In genomic region chr10:81196470-81197065, GRCm38 (mm10) we compare ENCODE assay signal across 29 mouse cellular contexts. TPM values are rescaled to one million over a fixed set of nuclear protein-coding genes. Genes with fewer than 3 reads are reported as not detected.
DNase-seq lines count a peak whose midpoint lies in the region; ATAC-seq and TF ChIP-seq lines count a peak whose summit lies in the region.
"Had no signal": no experiment of that assay in that cellular context is flagged by ENCODE, and none has a peak within 500 bp of the region (broad histone marks: within the 10 kb centered on the region; RNA-seq: fewer than 3 reads in every experiment).

No protein-coding gene starts in this region.

- H3K4me1 ChIP-seq in heart, adult 2 months (ENCODE audit: control insufficient read depth, insufficient read depth, low read length) = peaks cover 5% of the 10 kb centered on the region
- peaks cover 60% of the 10 kb centered on the region for H3K4me1 ChIP-seq in heart, embryonic 12.5 days (replicated peaks)
- peaks cover 36% of the 10 kb centered on the region for H3K4me1 ChIP-seq in liver, embryonic 12.5 days
- peaks cover 30% of the 10 kb centered on the region for H3K4me1 ChIP-seq in hindbrain, embryonic 10.5 days (replicated peaks)

- H3K9me3 ChIP-seq in heart, embryonic 12.5 days (replicated peaks) = no peaks in the 10 kb centered on the region
- no peaks in the 10 kb centered on the region for H3K9me3 ChIP-seq in liver, embryonic 12.5 days (replicated peaks)
- no peaks in the 10 kb centered on the region for H3K9me3 ChIP-seq in hindbrain, embryonic 10.5 days
- H3K9me3 ChIP-seq: embryonic facial prominence, embryonic 12.5 days; hindbrain, embryonic 15.5 days; intestine, embryonic 15.5 days; liver, embryonic 13.5 days had no signal

- no peak for TF ChIP-seq EP300 in heart, adult 2 months (IDR thresholded peaks at IDR 0.05; ENCODE audit: insufficient read depth, low read depth, low read length)

- no peaks in the 10 kb centered on the region for H3K36me3 ChIP-seq in heart, adult 2 months (ENCODE audit: control insufficient read depth, insufficient read depth, low read length)
- H3K36me3 ChIP-seq in heart, embryonic 12.5 days = no peaks in the 10 kb centered on the region
- no peaks in the 10 kb centered on the region for H3K36me3 ChIP-seq in liver, embryonic 12.5 days
- peaks cover under 1% of the 10 kb centered on the region for H3K36me3 ChIP-seq in hindbrain, embryonic 10.5 days
- H3K36me3 ChIP-seq: embryonic facial prominence, embryonic 12.5 days; hindbrain, embryonic 15.5 days; intestine, embryonic 15.5 days; liver, embryonic 13.5 days had no signal

- H3K27me3 ChIP-seq in heart, adult 2 months (ENCODE audit: control insufficient read depth, insufficient read depth, low read length) = no peaks in the 10 kb centered on the region; the same call in 1 of the 2 replicates
- H3K27me3 ChIP-seq in heart, embryonic 12.5 days (replicated peaks) = peaks cover 18% of the 10 kb centered on the region; the same call in 1 of the 2 replicates
- peaks cover 79% of the 10 kb centered on the region for H3K27me3 ChIP-seq in liver, embryonic 12.5 days (replicated peaks)
- H3K27me3 ChIP-seq in hindbrain, embryonic 10.5 days (ENCODE audit: insufficient read depth, poor library complexity, severe bottlenecking) = peaks cover 63% of the 10 kb centered on the region

- H3K4me2 ChIP-seq in heart, embryonic 12.5 days = peak overlapping the region; percentile 70
- no peak overlapping the region for H3K4me2 ChIP-seq in liver, embryonic 12.5 days
- H3K4me2 ChIP-seq: embryonic facial prominence, embryonic 12.5 days; hindbrain, embryonic 15.5 days; liver, embryonic 13.5 days had no signal

- H3K9ac ChIP-seq in heart, adult 2 months (ENCODE audit: low read depth, low read length) = peak overlapping the region; percentile 82
- H3K9ac ChIP-seq in heart, embryonic 12.5 days = peak overlapping the region; percentile 90
- no peak overlapping the region for H3K9ac ChIP-seq in liver, embryonic 12.5 days
- H3K9ac ChIP-seq: embryonic facial prominence, embryonic 12.5 days; hindbrain, embryonic 15.5 days; liver, embryonic 13.5 days had no signal

- WGBS in heart, adult 2 months = 36% methylated on average over 11 of the region's 11 CpGs
- WGBS in heart, embryonic 12.5 days = 51% methylated on average over 11 of the region's 11 CpGs
- WGBS in liver, embryonic 12.5 days (ENCODE audit: insufficient replicate concordance) = 58% methylated on average over 11 of the region's 11 CpGs
- 67% methylated on average over 11 of the region's 11 CpGs for WGBS in hindbrain, embryonic 10.5 days

- H3K79me2 ChIP-seq in heart, adult 2 months (replicated peaks; ENCODE audit: control insufficient read depth, insufficient read depth, low read length) = no peaks in the 10 kb centered on the region

- intact Hi-C loops in heart, adult 2 months (cut with DNase I) = no loop called here
- intact Hi-C loops in heart, postnatal 25 days (cut with DNase I) = no loop called here
- intact Hi-C loops in heart, postnatal 10 days (cut with DNase I) = loop anchor here (5.0 kb wide), 1 partner anchor 251 kb away; no protein-coding TSS in a partner anchor

- TF ChIP-seq POLR2A in heart, adult 2 months (IDR thresholded peaks at IDR 0.05; ENCODE audit: insufficient read depth, low read depth, low read length) = peak; percentile 58; the same call in 1 of the 2 replicates

- peak; percentile 48 to 56 for DNase-seq in heart, adult 2 months
- DNase-seq in heart, postnatal 25 days (ENCODE audit: low spot score) = no peak
- peak; percentile 68 to 71 for DNase-seq in heart, postnatal 10 days
- no peak for DNase-seq in retina, embryonic 14.5 days (ENCODE audit: low spot score)
- no peak for DNase-seq in hindbrain, embryonic 10.5 days (ENCODE audit: low spot score)
- DNase-seq: cerebellum, adult 18-20 months; kidney, postnatal 36 days; layer of hippocampus, adult 9-11 months; liver, embryonic 13.5 days; lung, embryonic 14.5 days; lung, postnatal 36 days; right cerebral cortex, postnatal 4 days; thymus, adult 18-20 months had no signal

- ATAC-seq in heart, embryonic 12.5 days (ENCODE audit: insufficient number of reproducible peaks, low FRiP score) = no peak
- ATAC-seq in liver, embryonic 12.5 days = no peak
- ATAC-seq: forebrain, embryonic 14.5 days; intestine, embryonic 15.5 days; midbrain, embryonic 16.5 days had no signal

- TF ChIP-seq CTCF in heart, adult 2 months (IDR thresholded peaks at IDR 0.05) = no peak

- H3K27ac ChIP-seq in heart, adult 2 months = peak overlapping the region; percentile 96
- H3K27ac ChIP-seq in heart, embryonic 12.5 days (ENCODE audit: poor library complexity, severe bottlenecking) = peak overlapping the region; percentile 99
- no peak overlapping the region for H3K27ac ChIP-seq in liver, embryonic 12.5 days
- no peak overlapping the region for H3K27ac ChIP-seq in hindbrain, embryonic 10.5 days
- H3K27ac ChIP-seq: embryonic facial prominence, embryonic 12.5 days; hindbrain, embryonic 15.5 days; left cerebral cortex, adult 2 months; liver, embryonic 13.5 days had no signal

- H3K4me3 ChIP-seq in heart, adult 2 months = peak overlapping the region; percentile 55
- peak overlapping the region; percentile 54 for H3K4me3 ChIP-seq in heart, embryonic 12.5 days
- H3K4me3 ChIP-seq in liver, embryonic 12.5 days = no peak overlapping the region
- no peak overlapping the region for H3K4me3 ChIP-seq in hindbrain, embryonic 10.5 days
- H3K4me3 ChIP-seq: embryonic facial prominence, embryonic 12.5 days; erythroblast, embryonic 14.5 days; hindbrain, embryonic 15.5 days; intestine, embryonic 15.5 days; left cerebral cortex, adult 2 months; liver, embryonic 13.5 days had no signal

RNA-seq across cellular contexts. Expression of gene Nmrk2, which starts 5.3 kb away (rescaled TPM):
- total RNA-seq in heart, adult 2 months (2021) = 1 to 10 TPM; 8.7 to 8.8 TPM
- 4.7 and 6.3 TPM in 2 replicates for polyA plus RNA-seq in heart, adult 2 months (2012; rRNA removed)
- 10 to 100 TPM in 1 of 2 experiments, 1 to 10 TPM in 1; 6.9 to 13.4 TPM for total RNA-seq in heart, postnatal 25 days (2021)
- polyA plus RNA-seq in heart, embryonic 12.5 days (2016; fragmentation: Nextera tagmentation; extraction: Ambion mirVana) = 3.9 and 4.9 TPM in 2 replicates
- total RNA-seq in heart, postnatal 10 days (2021) = 10 to 100 TPM; 11.6 to 16.5 TPM
- polyA plus RNA-seq in liver, embryonic 12.5 days (2016; fragmentation: Nextera tagmentation; extraction: Ambion mirVana) = not detected in 2 replicates
- not detected in 2 replicates for polyA plus RNA-seq in hindbrain, embryonic 10.5 days (2016; fragmentation: Nextera tagmentation; extraction: Ambion mirVana)
- total RNA-seq: adrenal gland, adult 18-20 months; granulocyte monocyte progenitor cell, adult 5-6 weeks had no signal
- polyA plus RNA-seq: erythroblast, embryonic 14.5 days; forebrain, embryonic 14.5 days; hindbrain, embryonic 15.5 days; intestine, embryonic 15.5 days; kidney, embryonic 14.5 days; liver, embryonic 13.5 days; lung, embryonic 14.5 days; midbrain, embryonic 16.5 days; urinary bladder, adult 2 months had no signal

RNA-seq across cellular contexts. Expression of gene 4930442H23Rik, which starts 12.9 kb away (rescaled TPM):
- total RNA-seq in heart, adult 2 months (2021) = not detected
- not detected in 2 replicates for polyA plus RNA-seq in heart, adult 2 months (2012; rRNA removed)
- total RNA-seq in heart, postnatal 25 days (2021) = not detected
- 0.18 TPM in 1 of 2 replicates, not detected in the other for polyA plus RNA-seq in heart, embryonic 12.5 days (2016; fragmentation: Nextera tagmentation; extraction: Ambion mirVana)
- not detected for total RNA-seq in heart, postnatal 10 days (2021)
- not detected in 2 replicates for polyA plus RNA-seq in liver, embryonic 12.5 days (2016; fragmentation: Nextera tagmentation; extraction: Ambion mirVana)
- polyA plus RNA-seq in hindbrain, embryonic 10.5 days (2016; fragmentation: Nextera tagmentation; extraction: Ambion mirVana) = not detected in 2 replicates
- total RNA-seq: adrenal gland, adult 18-20 months; adrenal gland, postnatal 4 days; granulocyte monocyte progenitor cell, adult 5-6 weeks; left cerebral cortex, adult 2 months had no signal
- polyA plus RNA-seq: cortical plate, adult 2 months; embryonic facial prominence, embryonic 12.5 days; erythroblast, embryonic 14.5 days; forebrain, embryonic 14.5 days; kidney, embryonic 14.5 days; limb, embryonic 11.5 days; liver, embryonic 13.5 days; lung, embryonic 14.5 days; midbrain, embryonic 16.5 days; urinary bladder, adult 2 months had no signal

RNA-seq across cellular contexts. Expression of gene Dapk3, which starts 13.8 kb away (rescaled TPM):
- 10 to 100 TPM; 27.8 to 29.0 TPM for total RNA-seq in heart, adult 2 months (2021)
- polyA plus RNA-seq in heart, adult 2 months (2012; rRNA removed) = 30.6 and 35.5 TPM in 2 replicates
- total RNA-seq in heart, postnatal 25 days (2021) = 10 to 100 TPM; 26.4 to 28.7 TPM
- 62.8 and 69.0 TPM in 2 replicates for polyA plus RNA-seq in heart, embryonic 12.5 days (2016; fragmentation: Nextera tagmentation; extraction: Ambion mirVana)
- total RNA-seq in heart, postnatal 10 days (2021) = 10 to 100 TPM; 33.3 to 39.1 TPM
- polyA plus RNA-seq in liver, embryonic 12.5 days (2016; fragmentation: Nextera tagmentation; extraction: Ambion mirVana) = 41.7 TPM in 2 replicates
- polyA plus RNA-seq in hindbrain, embryonic 10.5 days (2016; fragmentation: Nextera tagmentation; extraction: Ambion mirVana) = 58.3 and 75.6 TPM in 2 replicates

RNA-seq across cellular contexts. Expression of gene Eef2, which starts 20.1 kb away (rescaled TPM):
- total RNA-seq in heart, adult 2 months (2021) = 1,000 to 10,000 TPM; 1,027 to 1,244 TPM
- polyA plus RNA-seq in heart, adult 2 months (2012; rRNA removed) = 887 and 1,187 TPM in 2 replicates
- total RNA-seq in heart, postnatal 25 days (2021) = 1,000 to 10,000 TPM in 1 of 2 experiments, 100 to 1,000 TPM in 1; 925 to 1,035 TPM
- 408 and 433 TPM in 2 replicates for polyA plus RNA-seq in heart, embryonic 12.5 days (2016; fragmentation: Nextera tagmentation; extraction: Ambion mirVana)
- 1,000 to 10,000 TPM; 1,333 to 1,385 TPM for total RNA-seq in heart, postnatal 10 days (2021)
- 440 and 450 TPM in 2 replicates for polyA plus RNA-seq in liver, embryonic 12.5 days (2016; fragmentation: Nextera tagmentation; extraction: Ambion mirVana)
- 495 and 570 TPM in 2 replicates for polyA plus RNA-seq in hindbrain, embryonic 10.5 days (2016; fragmentation: Nextera tagmentation; extraction: Ambion mirVana)

RNA-seq across cellular contexts. Expression of gene Pias4, which starts 28.8 kb away (rescaled TPM):
- total RNA-seq in heart, adult 2 months (2021) = 10 to 100 TPM; 14.1 to 16.5 TPM
- polyA plus RNA-seq in heart, adult 2 months (2012; rRNA removed) = 22.3 and 23.3 TPM in 2 replicates
- total RNA-seq in heart, postnatal 25 days (2021) = 10 to 100 TPM; 15.6 to 17.4 TPM
- 36.0 and 36.1 TPM in 2 replicates for polyA plus RNA-seq in heart, embryonic 12.5 days (2016; fragmentation: Nextera tagmentation; extraction: Ambion mirVana)
- 10 to 100 TPM; 14.7 to 17.8 TPM for total RNA-seq in heart, postnatal 10 days (2021)
- polyA plus RNA-seq in liver, embryonic 12.5 days (2016; fragmentation: Nextera tagmentation; extraction: Ambion mirVana) = 28.9 and 29.7 TPM in 2 replicates
- polyA plus RNA-seq in hindbrain, embryonic 10.5 days (2016; fragmentation: Nextera tagmentation; extraction: Ambion mirVana) = 64.1 and 72.2 TPM in 2 replicates

Comparison
In these comparisons a context has a peak if more than half of its experiments do, and no peak if none do; other contexts are left out.
1. DNase-seq: peak in heart, adult 2 months (2 of 2) and heart, postnatal 10 days (2 of 2); none in heart, postnatal 25 days (single experiment), retina, embryonic 14.5 days (single experiment) and hindbrain, embryonic 10.5 days (single experiment).
2. H3K27ac ChIP-seq: peak in heart, adult 2 months (single experiment) and heart, embryonic 12.5 days (single experiment); none in liver, embryonic 12.5 days (single experiment) and hindbrain, embryonic 10.5 days (single experiment).
3. H3K4me3 ChIP-seq: peak in heart, adult 2 months (single experiment) and heart, embryonic 12.5 days (single experiment); none in liver, embryonic 12.5 days (single experiment) and hindbrain, embryonic 10.5 days (single experiment).